Mouse (Mus musculus) spleen, postnatal 4 days (tissue): ENCODE results near the gene Ppp1r14d.

Experiments
- DNase-seq, 2 experiments: peaks; one replicate each; pipeline ENCODE4 v3.0.0; 2022; ENCODE audit warnings: low spot score in 2 of 2

Ppp1r14d gene

DNA sequence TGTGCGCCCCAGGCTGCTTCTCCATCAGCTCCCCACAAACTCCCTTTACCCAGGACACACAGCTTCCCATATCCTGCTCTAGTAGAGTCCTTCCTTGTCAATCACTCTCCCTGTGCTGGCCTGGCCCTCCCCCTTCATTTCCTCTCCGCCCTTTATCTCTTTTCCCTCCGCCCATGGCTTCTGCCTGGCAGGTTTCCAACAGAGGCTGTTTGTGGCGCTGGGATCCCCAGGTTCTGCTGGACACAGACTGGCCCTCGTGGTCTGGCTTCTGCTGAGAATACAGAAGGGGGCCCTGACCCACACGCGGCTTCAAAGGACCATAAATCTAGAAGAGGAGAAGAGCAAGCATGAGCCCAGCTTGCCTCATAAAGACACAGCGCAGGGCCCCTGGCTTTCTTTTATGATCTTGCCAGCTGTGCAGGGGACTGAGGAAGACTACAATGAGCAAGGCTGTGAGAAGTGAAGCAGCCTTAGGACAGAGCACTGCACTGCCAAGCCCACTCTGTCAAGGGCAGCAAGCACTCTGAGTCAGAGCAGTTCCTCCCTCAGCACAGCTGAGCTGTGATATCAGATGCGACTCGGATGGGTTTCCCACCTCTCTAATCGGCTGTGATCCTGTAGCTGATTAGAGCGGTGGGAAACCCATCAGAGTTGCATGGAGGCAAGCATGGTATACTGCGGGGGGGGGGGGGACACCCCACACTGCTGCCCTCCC lies 56.7 kb downstream of the Ppp1r14d start:
- peak; percentile 70 to 84 for DNase-seq

DNA sequence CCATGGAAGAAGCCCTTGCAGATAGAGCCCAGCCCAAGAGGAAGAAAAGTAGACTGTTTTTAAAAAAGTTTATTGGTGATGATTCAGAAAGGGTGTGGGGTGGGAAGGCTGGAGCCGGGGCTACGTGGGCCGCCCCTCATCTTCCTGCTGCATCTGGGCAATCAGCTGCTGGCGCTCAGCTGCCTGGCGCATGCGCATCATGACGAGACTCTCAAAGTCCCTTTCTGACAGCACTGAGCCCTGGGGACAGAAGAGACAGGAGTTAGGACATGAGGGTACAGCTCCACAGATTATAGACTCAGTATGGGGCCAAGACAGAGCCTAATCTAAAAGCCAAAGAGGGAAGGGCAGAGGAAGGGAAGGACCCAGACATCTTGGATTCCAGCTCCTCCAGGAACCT lies 57.3 kb downstream of the Ppp1r14d start:
- DNase-seq, result no peak

DNA sequence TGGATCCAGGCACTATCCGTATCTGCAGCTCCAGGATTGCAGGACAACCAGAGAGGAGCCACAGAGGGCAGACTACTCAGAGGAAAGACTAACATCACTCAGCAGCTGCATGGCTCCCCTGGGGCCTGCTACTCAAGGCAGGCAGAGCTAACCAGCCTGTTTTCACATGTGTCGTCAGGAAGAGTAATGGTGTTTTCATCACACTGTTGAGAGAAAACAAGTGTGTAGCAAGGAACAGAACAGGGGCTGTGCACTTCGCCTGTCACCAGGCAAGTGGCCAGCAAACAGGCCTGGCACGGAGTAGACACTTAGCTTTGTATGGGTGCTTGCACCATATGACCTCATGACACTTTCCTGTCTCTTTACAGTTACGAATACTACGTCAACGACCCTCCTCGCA lies 58.1 kb downstream of the Ppp1r14d start:
- no peak for DNase-seq

DNA sequence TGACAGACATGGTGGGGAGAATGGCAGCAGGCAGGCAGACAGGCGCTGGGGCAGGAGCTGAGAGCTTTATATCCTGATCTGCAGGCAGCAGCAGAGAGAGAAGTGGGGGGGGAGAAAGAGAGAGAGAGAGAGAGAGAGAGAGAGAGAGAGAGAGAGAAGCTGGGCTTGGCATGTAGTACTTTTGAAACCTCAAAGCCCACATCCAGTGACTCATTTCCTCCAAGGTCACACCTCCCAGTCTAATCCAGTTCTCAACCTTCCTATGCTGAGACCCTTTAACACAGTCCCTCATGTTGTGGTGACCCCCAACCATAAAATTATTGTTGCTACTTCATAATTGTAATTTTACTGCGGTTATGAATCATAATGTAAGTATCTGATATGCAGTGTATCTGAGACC lies 59.4 kb downstream of the Ppp1r14d start:
- no peak for DNase-seq
